14 mouse cellular contexts compared by ENCODE assay signal in the genomic region with DNA sequence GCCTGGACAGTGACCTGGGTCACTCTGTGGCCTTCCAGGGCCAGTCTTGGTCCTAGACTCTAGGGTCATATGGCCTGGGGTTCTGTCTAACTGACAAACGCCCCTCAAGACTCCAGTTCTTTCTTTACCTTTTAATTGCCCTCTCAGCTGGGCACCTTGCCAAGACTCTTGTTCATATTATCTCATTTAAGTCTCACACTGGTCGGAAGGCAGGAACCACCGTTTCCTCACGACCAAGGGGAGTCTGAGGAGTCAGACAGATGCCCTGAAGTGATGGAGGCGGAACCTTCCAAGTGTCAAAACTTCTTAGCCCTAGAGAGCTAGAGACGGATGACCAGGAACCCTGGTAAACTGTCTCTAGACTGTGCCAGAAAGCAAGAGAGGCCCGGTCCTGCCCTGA.
DNase-seq lines count a peak whose midpoint lies in the region; ATAC-seq and TF ChIP-seq lines count a peak whose summit lies in the region.
"Had no signal": no experiment of that assay in that cellular context is flagged by ENCODE, and none has a peak within 500 bp of the region (broad histone marks: within the 10 kb centered on the region; RNA-seq: fewer than 3 reads in every experiment).

No protein-coding gene starts in this region.

- 42% methylated on average over 7 of the region's 7 CpGs for WGBS in hindbrain, embryonic 16.5 days
- WGBS in hindbrain, embryonic 10.5 days, result 70% methylated on average over 7 of the region's 7 CpGs
- 51% methylated on average over 7 of the region's 7 CpGs for WGBS in limb, embryonic 10.5 days
- whole genome bisulfite sequencing in midbrain, postnatal 0 days, result 54% methylated on average over 7 of the region's 7 CpGs

- H3K4me3 ChIP-seq in hindbrain, embryonic 16.5 days (ENCODE audit: low read length), result no peak overlapping the region
- H3K4me3 ChIP-seq in hindbrain, embryonic 10.5 days, result no peak overlapping the region
- H3K4me3 ChIP-seq in limb, embryonic 10.5 days, result no peak overlapping the region
- no peak overlapping the region for H3K4me3 ChIP-seq in midbrain, postnatal 0 days (ENCODE audit: low read depth, low read length)
- H3K4me3 ChIP-seq: erythroblast, embryonic 14.5 days; hindbrain, embryonic 15.5 days; kidney, embryonic 15.5 days; stomach, embryonic 15.5 days had no signal

- H3K27me3 ChIP-seq in hindbrain, embryonic 16.5 days (replicated peaks; ENCODE audit: control insufficient read depth, insufficient read depth, low read length), result no peaks in the 10 kb centered on the region
- peaks cover 19% of the 10 kb centered on the region; the same call in 1 of the 2 replicates for H3K27me3 ChIP-seq in hindbrain, embryonic 10.5 days (ENCODE audit: insufficient read depth, poor library complexity, severe bottlenecking)
- peaks cover 11% of the 10 kb centered on the region; the same call in 1 of the 2 replicates for H3K27me3 ChIP-seq in limb, embryonic 10.5 days (ENCODE audit: low read depth, poor library complexity, severe bottlenecking)
- H3K27me3 ChIP-seq in midbrain, postnatal 0 days (ENCODE audit: insufficient read depth, low read length), result no peaks in the 10 kb centered on the region
- H3K27me3 ChIP-seq: hindbrain, embryonic 15.5 days; kidney, embryonic 15.5 days; stomach, embryonic 15.5 days had no signal

- no peak for DNase-seq in hindbrain, embryonic 10.5 days (ENCODE audit: low spot score)
- peak; percentile 36 for DNase-seq in MEL-GATA-1-ER (ENCODE audit: extremely low read depth, low read depth)
- peak; percentile 39 for DNase-seq in brain, embryonic 14.5 days (ENCODE audit: low read depth)
- DNase-seq in limb, embryonic 10.5 days (ENCODE audit: low spot score), result no peak
- DNase-seq in cerebellum, postnatal 4 days (ENCODE audit: low spot score in 2 of 2), result no peak
- no peak for DNase-seq in midbrain, postnatal 0 days (ENCODE audit: low spot score)
- DNase-seq: lung, adult 2 months; thymus, postnatal 25 days had no signal

- H3K4me1 ChIP-seq in hindbrain, embryonic 16.5 days (ENCODE audit: control insufficient read depth, insufficient read depth, low read depth, low read length), result no peaks in the 10 kb centered on the region; the same call in 1 of the 2 replicates
- peaks cover 16% of the 10 kb centered on the region for H3K4me1 ChIP-seq in hindbrain, embryonic 10.5 days (replicated peaks)
- peaks cover 39% of the 10 kb centered on the region for H3K4me1 ChIP-seq in limb, embryonic 10.5 days
- no peaks in the 10 kb centered on the region; the same call in 1 of the 2 replicates for H3K4me1 ChIP-seq in midbrain, postnatal 0 days (ENCODE audit: insufficient read depth, low read length)

- no peak for TF ChIP-seq POLR2A in brain, embryonic 14.5 days (IDR thresholded peaks at IDR 0.05; ENCODE audit: borderline replicate concordance, extremely low read depth, insufficient read depth, insufficient read length, poor library complexity, severe bottlenecking)

- H3K36me3 ChIP-seq in hindbrain, embryonic 16.5 days (ENCODE audit: control insufficient read depth, insufficient read depth, low read length), result no peaks in the 10 kb centered on the region
- no peaks in the 10 kb centered on the region for H3K36me3 ChIP-seq in hindbrain, embryonic 10.5 days
- H3K36me3 ChIP-seq in limb, embryonic 10.5 days, result no peaks in the 10 kb centered on the region
- no peaks in the 10 kb centered on the region for H3K36me3 ChIP-seq in midbrain, postnatal 0 days (ENCODE audit: insufficient read depth, low read length)
- H3K36me3 ChIP-seq: hindbrain, embryonic 15.5 days; kidney, embryonic 15.5 days; stomach, embryonic 15.5 days had no signal

- no peak overlapping the region for H3K9ac ChIP-seq in hindbrain, embryonic 16.5 days (ENCODE audit: low read depth, low read length)
- H3K9ac ChIP-seq in midbrain, postnatal 0 days (replicated peaks; ENCODE audit: low read length, poor library complexity, severe bottlenecking), result no peak overlapping the region
- H3K9ac ChIP-seq: hindbrain, embryonic 15.5 days; kidney, embryonic 15.5 days; stomach, embryonic 15.5 days had no signal

- TF ChIP-seq CTCF in brain, embryonic 14.5 days (IDR thresholded peaks at IDR 0.05; ENCODE audit: borderline replicate concordance, extremely low read depth, insufficient read depth, insufficient read length), result no peak
- TF ChIP-seq CTCF in midbrain, postnatal 0 days (IDR thresholded peaks at IDR 0.05), result no peak

- H3K4me2 ChIP-seq in hindbrain, embryonic 16.5 days (ENCODE audit: low read length), result no peak overlapping the region
- H3K4me2 ChIP-seq in midbrain, postnatal 0 days (ENCODE audit: low read depth, low read length, poor library complexity, severe bottlenecking), result no peak overlapping the region
- H3K4me2 ChIP-seq: hindbrain, embryonic 15.5 days; kidney, embryonic 15.5 days; midbrain, embryonic 11.5 days had no signal

- no peaks in the 10 kb centered on the region for H3K9me3 ChIP-seq in hindbrain, embryonic 16.5 days (ENCODE audit: control insufficient read depth, low read length)
- no peaks in the 10 kb centered on the region for H3K9me3 ChIP-seq in hindbrain, embryonic 10.5 days
- no peaks in the 10 kb centered on the region for H3K9me3 ChIP-seq in limb, embryonic 10.5 days (replicated peaks)
- H3K9me3 ChIP-seq in midbrain, postnatal 0 days (ENCODE audit: low read length), result no peaks in the 10 kb centered on the region
- H3K9me3 ChIP-seq: hindbrain, embryonic 15.5 days; kidney, embryonic 15.5 days; stomach, embryonic 15.5 days had no signal

- ATAC-seq in hindbrain, embryonic 16.5 days, result 0 out of 2 replicates have a peak, but pooled peaks have one; percentile 3
- ATAC-seq in midbrain, postnatal 0 days (ENCODE audit: low FRiP score), result no peak

- no peak overlapping the region for H3K27ac ChIP-seq in hindbrain, embryonic 16.5 days (ENCODE audit: low read depth, low read length)
- H3K27ac ChIP-seq in hindbrain, embryonic 10.5 days, result no peak overlapping the region
- H3K27ac ChIP-seq in limb, embryonic 10.5 days, result peak overlapping the region; percentile 42
- H3K27ac ChIP-seq in midbrain, postnatal 0 days (ENCODE audit: low read depth, low read length), result no peak overlapping the region
- H3K27ac ChIP-seq: hindbrain, embryonic 15.5 days; kidney, embryonic 15.5 days; stomach, embryonic 15.5 days had no signal

Comparison
In these comparisons a context has a peak if more than half of its experiments do, and no peak if none do; other contexts are left out.
1. DNase-seq: peak in MEL-GATA-1-ER (single experiment) and brain, embryonic 14.5 days (single experiment); none in hindbrain, embryonic 10.5 days (single experiment), limb, embryonic 10.5 days (single experiment), cerebellum, postnatal 4 days (0 of 2) and midbrain, postnatal 0 days (single experiment).